In genomic region chr6:113868552-113868951, GRCm38 (mm10) we compare ENCODE assay signal across 25 mouse cellular contexts.
DNase-seq lines count a peak whose midpoint lies in the region; ATAC-seq and TF ChIP-seq lines count a peak whose summit lies in the region.
"Had no signal": no experiment of that assay in that cellular context is flagged by ENCODE, and none has a peak within 500 bp of the region (broad histone marks: within the 10 kb centered on the region; RNA-seq: fewer than 3 reads in every experiment).

No protein-coding gene starts in this region.

- peak; percentile 77 for ATAC-seq in lung, embryonic 16.5 days (ENCODE audit: low read depth)
- ATAC-seq: CD4-positive, CD25-positive, alpha-beta regulatory T cell, adult 4 months; forebrain, embryonic 16.5 days; hindbrain, postnatal 0 days; inflammation-experienced regulatory T-cells, adult 6 months had no signal

- H3K27me3 ChIP-seq in lung, embryonic 16.5 days (ENCODE audit: control insufficient read depth, insufficient read depth, low read depth, low read length), result no peaks in the 10 kb centered on the region
- H3K27me3 ChIP-seq: embryonic facial prominence, embryonic 12.5 days; forebrain, embryonic 12.5 days had no signal

- H3K27ac ChIP-seq in lung, embryonic 16.5 days (ENCODE audit: low read length), result no peak overlapping the region
- H3K27ac ChIP-seq: embryonic facial prominence, embryonic 12.5 days; embryonic facial prominence, embryonic 15.5 days; forebrain, embryonic 12.5 days; heart, adult 2 months; heart, embryonic 10.5 days; heart, embryonic 13.5 days; hindbrain, embryonic 14.5 days; hindbrain, postnatal 0 days had no signal

- TF ChIP-seq CTCF in lung, adult 2 months (IDR thresholded peaks at IDR 0.05; ENCODE audit: insufficient read depth, low read length), result no peak

- no peak for TF ChIP-seq POLR2A in lung, adult 2 months (IDR thresholded peaks at IDR 0.05; ENCODE audit: borderline replicate concordance, extremely low read depth, low read depth, low read length)

- no peaks in the 10 kb centered on the region for H3K9me3 ChIP-seq in lung, embryonic 16.5 days (ENCODE audit: control insufficient read depth, low read length)
- H3K9me3 ChIP-seq: embryonic facial prominence, embryonic 12.5 days; embryonic facial prominence, embryonic 15.5 days; forebrain, embryonic 12.5 days; heart, embryonic 10.5 days; heart, embryonic 13.5 days had no signal

- DNase-seq in cerebellum, adult 9-11 months, result peak; percentile 21
- no peak for DNase-seq in cerebellum, adult 8-10 months
- peak; percentile 9 to 11 for DNase-seq in lung, adult 18-20 months
- DNase-seq in lung, postnatal 25 days (ENCODE audit: low spot score), result no peak
- DNase-seq in lung, adult 2 months, result no peak
- DNase-seq: adrenal gland, adult 2 months; adrenal gland, postnatal 14 days; cerebellum, adult 11 months; cerebellum, postnatal 14 days; gastrocnemius, postnatal 10 days; gastrocnemius, postnatal 36 days; heart, adult 2 months; heart, postnatal 14 days; heart, postnatal 4 days had no signal

- H3K4me2 ChIP-seq in lung, embryonic 16.5 days (ENCODE audit: low read depth, low read length), result no peak overlapping the region
- H3K4me2 ChIP-seq: embryonic facial prominence, embryonic 12.5 days; embryonic facial prominence, embryonic 15.5 days; forebrain, embryonic 12.5 days; heart, embryonic 13.5 days; hindbrain, embryonic 14.5 days had no signal

- H3K9ac ChIP-seq in lung, embryonic 16.5 days (ENCODE audit: low read length), result no peak overlapping the region
- H3K9ac ChIP-seq: embryonic facial prominence, embryonic 12.5 days; embryonic facial prominence, embryonic 15.5 days; forebrain, embryonic 12.5 days; heart, embryonic 13.5 days; hindbrain, embryonic 14.5 days had no signal

- H3K36me3 ChIP-seq in lung, embryonic 16.5 days (ENCODE audit: control insufficient read depth, insufficient read depth, low read length), result no peaks in the 10 kb centered on the region
- H3K36me3 ChIP-seq: embryonic facial prominence, embryonic 12.5 days; embryonic facial prominence, embryonic 15.5 days; forebrain, embryonic 12.5 days; heart, embryonic 10.5 days; heart, embryonic 13.5 days had no signal

- WGBS in lung, embryonic 16.5 days, result 51% methylated on average over 6 of the region's 6 CpGs
- 68% methylated on average over 6 of the region's 6 CpGs for WGBS in lung, adult 2 months

- H3K4me3 ChIP-seq in lung, embryonic 16.5 days (ENCODE audit: low read length), result no peak overlapping the region
- H3K4me3 ChIP-seq in lung, adult 2 months (replicated peaks; ENCODE audit: extremely low read depth, low read depth, low read length), result no peak overlapping the region
- H3K4me3 ChIP-seq: embryonic facial prominence, embryonic 12.5 days; embryonic facial prominence, embryonic 15.5 days; forebrain, embryonic 12.5 days; heart, adult 2 months; heart, embryonic 10.5 days; heart, embryonic 13.5 days had no signal

- H3K4me1 ChIP-seq in lung, embryonic 16.5 days (replicated peaks; ENCODE audit: control insufficient read depth, insufficient read depth, low read length), result no peaks in the 10 kb centered on the region
- no peaks in the 10 kb centered on the region for H3K4me1 ChIP-seq in lung, adult 2 months (ENCODE audit: control insufficient read depth, insufficient read depth, low read length)
- H3K4me1 ChIP-seq: embryonic facial prominence, embryonic 12.5 days; embryonic facial prominence, embryonic 15.5 days; heart, embryonic 13.5 days had no signal

Comparison
In these comparisons a context has a peak if more than half of its experiments do, and no peak if none do; other contexts are left out.
1. DNase-seq: peak in cerebellum, adult 9-11 months (single experiment) and lung, adult 18-20 months (2 of 2); none in cerebellum, adult 8-10 months (single experiment), lung, postnatal 25 days (single experiment) and lung, adult 2 months (single experiment).